In genomic region chr19:16436335-16437169, GRCm38 (mm10) we compare ENCODE assay signal across 8 mouse cellular contexts. TPM values are rescaled to one million over a fixed set of nuclear protein-coding genes. Genes with fewer than 3 reads are reported as not detected.
DNase-seq lines count a peak whose midpoint lies in the region; ATAC-seq and TF ChIP-seq lines count a peak whose summit lies in the region.

No protein-coding gene starts in this region.

- peaks cover 46% of the 10 kb centered on the region for H3K27me3 ChIP-seq in heart, embryonic 10.5 days (ENCODE audit: insufficient read depth, poor library complexity, severe bottlenecking)
- peaks cover 13% of the 10 kb centered on the region for H3K27me3 ChIP-seq in forebrain, embryonic 11.5 days (ENCODE audit: control insufficient read depth, insufficient read depth, low read length)
- 0 out of 2 replicates have a peak, but pooled peaks cover 3% of the 10 kb centered on the region for H3K27me3 ChIP-seq in hindbrain, postnatal 0 days (ENCODE audit: insufficient read depth, low read length)
- H3K27me3 ChIP-seq in liver, embryonic 15.5 days: peaks cover 36% of the 10 kb centered on the region
- peaks cover 22% of the 10 kb centered on the region for H3K27me3 ChIP-seq in neural tube, embryonic 12.5 days (replicated peaks)

- TF ChIP-seq CTCF in hindbrain, postnatal 0 days (IDR thresholded peaks at IDR 0.05; ENCODE audit: low read depth): no peak

- ATAC-seq in forebrain, embryonic 11.5 days (replicated peaks; ENCODE audit: low FRiP score): peak; percentile 29; the same call in 1 of the 2 replicates
- peak; percentile 27 for ATAC-seq in hindbrain, postnatal 0 days
- 0 out of 2 replicates have a peak, but pooled peaks have one; percentile 14 for ATAC-seq in liver, embryonic 15.5 days (ENCODE audit: insufficient read depth)
- peak; percentile 21; the same call in 1 of the 2 replicates for ATAC-seq in neural tube, embryonic 12.5 days (ENCODE audit: low FRiP score, low read depth)
- ATAC-seq in monocyte, adult 5-6 weeks (replicated peaks; ENCODE audit: insufficient number of reproducible peaks, low FRiP score, low TSS enrichment, poor library complexity, severe bottlenecking): no peak

- H3K36me3 ChIP-seq in heart, embryonic 10.5 days: no peaks in the 10 kb centered on the region
- H3K36me3 ChIP-seq in forebrain, embryonic 11.5 days (ENCODE audit: control insufficient read depth, insufficient read depth, low read length): no peaks in the 10 kb centered on the region
- no peaks in the 10 kb centered on the region for H3K36me3 ChIP-seq in hindbrain, postnatal 0 days (ENCODE audit: insufficient read depth, low read length)
- no peaks in the 10 kb centered on the region for H3K36me3 ChIP-seq in liver, embryonic 15.5 days (replicated peaks)
- no peaks in the 10 kb centered on the region for H3K36me3 ChIP-seq in neural tube, embryonic 12.5 days

- DNase-seq in heart, embryonic 10.5 days (ENCODE audit: low spot score): peak; percentile 68
- no peak for DNase-seq in heart, adult 9 months (ENCODE audit: low spot score in 2 of 2)
- DNase-seq in adrenal gland, adult 2 months: peak; percentile 65
- peak; percentile 73 for DNase-seq in forebrain, embryonic 11.5 days (ENCODE audit: low spot score)
- DNase-seq in hindbrain, postnatal 0 days (ENCODE audit: low spot score): peak; percentile 45

- peak overlapping the region; percentile 37 for H3K9ac ChIP-seq in forebrain, embryonic 11.5 days (ENCODE audit: low read length)
- H3K9ac ChIP-seq in hindbrain, postnatal 0 days (replicated peaks; ENCODE audit: low read length): no peak overlapping the region
- H3K9ac ChIP-seq in liver, embryonic 15.5 days: peak overlapping the region; percentile 15
- 0 out of 2 replicates have a peak overlapping the region, but pooled peaks have one; percentile 3 for H3K9ac ChIP-seq in neural tube, embryonic 12.5 days

- WGBS in heart, embryonic 10.5 days: 2% methylated on average over 61 of the region's 61 CpGs
- WGBS in forebrain, embryonic 11.5 days: under 1% methylated on average over 61 of the region's 61 CpGs
- WGBS in hindbrain, postnatal 0 days: 3% methylated on average over 61 of the region's 61 CpGs
- WGBS in liver, embryonic 15.5 days (ENCODE audit: insufficient replicate concordance): 4% methylated on average over 61 of the region's 61 CpGs
- WGBS in neural tube, embryonic 12.5 days: 1% methylated on average over 61 of the region's 61 CpGs

- H3K4me3 ChIP-seq in heart, embryonic 10.5 days: peak overlapping the region; percentile 60
- H3K4me3 ChIP-seq in forebrain, embryonic 11.5 days (ENCODE audit: low read depth, low read length): peak overlapping the region; percentile 33
- H3K4me3 ChIP-seq in hindbrain, postnatal 0 days (ENCODE audit: low read length): peak overlapping the region; percentile 36
- peak overlapping the region; percentile 52 for H3K4me3 ChIP-seq in liver, embryonic 15.5 days (replicated peaks)
- H3K4me3 ChIP-seq in neural tube, embryonic 12.5 days: peak overlapping the region; percentile 36

- H3K27ac ChIP-seq in heart, embryonic 10.5 days: peak overlapping the region; percentile 56
- H3K27ac ChIP-seq in forebrain, embryonic 11.5 days (ENCODE audit: low read depth, low read length): no peak overlapping the region
- H3K27ac ChIP-seq in hindbrain, postnatal 0 days: no peak overlapping the region
- H3K27ac ChIP-seq in liver, embryonic 15.5 days (replicated peaks): no peak overlapping the region
- no peak overlapping the region for H3K27ac ChIP-seq in neural tube, embryonic 12.5 days

- peaks cover 45% of the 10 kb centered on the region for H3K4me1 ChIP-seq in heart, embryonic 10.5 days
- H3K4me1 ChIP-seq in forebrain, embryonic 11.5 days (replicated peaks; ENCODE audit: control insufficient read depth, insufficient read depth, low read length): peaks cover 15% of the 10 kb centered on the region; the same call in 1 of the 2 replicates
- H3K4me1 ChIP-seq in hindbrain, postnatal 0 days (ENCODE audit: insufficient read depth, low read length): peaks cover 8% of the 10 kb centered on the region
- peaks cover 25% of the 10 kb centered on the region for H3K4me1 ChIP-seq in liver, embryonic 15.5 days (replicated peaks)
- H3K4me1 ChIP-seq in neural tube, embryonic 12.5 days: peaks cover 26% of the 10 kb centered on the region

- H3K4me2 ChIP-seq in forebrain, embryonic 11.5 days (ENCODE audit: low read depth, low read length, severe bottlenecking): peak overlapping the region; percentile 74
- peak overlapping the region; percentile 68 for H3K4me2 ChIP-seq in hindbrain, postnatal 0 days (ENCODE audit: low read depth, low read length)
- peak overlapping the region; percentile 80 for H3K4me2 ChIP-seq in liver, embryonic 15.5 days
- peak overlapping the region; percentile 72 for H3K4me2 ChIP-seq in neural tube, embryonic 12.5 days (replicated peaks)

- H3K9me3 ChIP-seq in heart, embryonic 10.5 days: no peaks in the 10 kb centered on the region
- H3K9me3 ChIP-seq in forebrain, embryonic 11.5 days (ENCODE audit: control insufficient read depth, low read length): no peaks in the 10 kb centered on the region
- no peaks in the 10 kb centered on the region for H3K9me3 ChIP-seq in hindbrain, postnatal 0 days (ENCODE audit: low read length)
- no peaks in the 10 kb centered on the region for H3K9me3 ChIP-seq in liver, embryonic 15.5 days (replicated peaks)
- no peaks in the 10 kb centered on the region for H3K9me3 ChIP-seq in neural tube, embryonic 12.5 days

RNA-seq across cellular contexts. Expression of gene Gna14, which starts 1.0 kb away (rescaled TPM):
- 0.76 and 3.7 TPM in 2 replicates for polyA plus RNA-seq in heart, embryonic 10.5 days (2016; fragmentation: Nextera tagmentation; extraction: Ambion mirVana)
- 10 to 100 TPM; 31.1 to 40.9 TPM for total RNA-seq in adrenal gland, adult 2 months (2021)
- 25.1 and 27.4 TPM in 2 replicates for polyA plus RNA-seq in adrenal gland, adult 2 months (2012; rRNA removed)
- polyA plus RNA-seq in forebrain, embryonic 11.5 days (2014; fragmentation: Nextera tagmentation; extraction: Ambion mirVana): 1.8 and 2.5 TPM in 2 replicates
- total RNA-seq in hindbrain, postnatal 0 days (2014; rRNA removed): 0.65 and 0.84 TPM in 2 replicates
- 0.82 and 0.98 TPM in 2 replicates for polyA plus RNA-seq in hindbrain, postnatal 0 days (2015; fragmentation: Nextera tagmentation; extraction: Ambion mirVana)
- polyA plus RNA-seq in liver, embryonic 15.5 days (2015; fragmentation: Nextera tagmentation; extraction: Ambion mirVana): 0.64 and 0.78 TPM in 2 replicates
- polyA plus RNA-seq in neural tube, embryonic 12.5 days (2016; fragmentation: Nextera tagmentation; extraction: Ambion mirVana): 0.22 and 0.28 TPM in 2 replicates
- total RNA-seq in monocyte, adult 5-6 weeks (2017): 0.39 to 2.8 TPM in 2 of 3 replicates, not detected in the other

Comparison
In these comparisons a context has a peak if more than half of its experiments do, and no peak if none do; other contexts are left out.
1. DNase-seq: peak in heart, embryonic 10.5 days (single experiment), adrenal gland, adult 2 months (single experiment), forebrain, embryonic 11.5 days (single experiment) and hindbrain, postnatal 0 days (single experiment); none in heart, adult 9 months (0 of 2).
2. Peak in every context shown above with its lines, with median percentiles within 50 percentile points of each other: H3K4me3 ChIP-seq and H3K4me2 ChIP-seq.